In the genomic region with DNA sequence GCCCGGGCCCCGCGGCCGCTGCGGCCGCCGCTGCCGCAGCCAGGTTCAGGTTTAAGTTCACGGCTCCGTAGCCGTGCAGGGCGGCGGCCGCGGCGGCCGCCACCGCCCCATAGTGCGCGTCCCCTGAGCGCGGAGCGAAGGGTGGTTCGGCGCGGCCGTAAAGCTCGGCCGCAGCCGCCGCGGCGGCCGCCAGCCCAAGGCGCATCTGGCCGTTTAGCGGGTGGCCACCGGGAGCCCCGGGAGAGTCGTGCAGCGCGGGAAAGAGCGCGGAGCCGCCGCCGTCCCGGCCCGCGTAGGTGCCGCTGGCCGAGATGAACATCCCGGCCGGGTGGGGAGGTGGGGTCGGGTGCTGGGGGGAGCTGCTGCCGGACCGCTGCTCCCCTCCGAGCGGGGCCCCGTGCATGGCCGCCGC, we compare ENCODE assay signal across 9 mouse cellular contexts. TPM values are rescaled to one million over a fixed set of nuclear protein-coding genes. Genes with fewer than 3 reads are reported as not detected.
A peak's percentile ranks its signal among the peaks of the same experiment; 100 is the strongest.
DNase-seq lines count a peak whose midpoint lies in the region; ATAC-seq and TF ChIP-seq lines count a peak whose summit lies in the region.
"Had no signal": no experiment of that assay in that cellular context is flagged by ENCODE, and none has a peak within 500 bp of the region (broad histone marks: within the 10 kb centered on the region; RNA-seq: fewer than 3 reads in every experiment).

No protein-coding gene starts in this region.

- whole genome bisulfite sequencing in kidney, embryonic 16.5 days, result under 1% methylated on average over 37 of the region's 62 CpGs
- WGBS in hindbrain, embryonic 14.5 days, result under 1% methylated on average over 41 of the region's 62 CpGs
- WGBS in midbrain, embryonic 16.5 days, result under 1% methylated on average over 20 of the region's 62 CpGs

- H3K27me3 ChIP-seq in kidney, embryonic 16.5 days (ENCODE audit: insufficient read depth, low read length), result peaks cover 93% of the 10 kb centered on the region
- H3K27me3 ChIP-seq in hindbrain, embryonic 14.5 days (ENCODE audit: control insufficient read depth, insufficient read depth, low read length), result peaks cover 88% of the 10 kb centered on the region
- peaks cover 31% of the 10 kb centered on the region for H3K27me3 ChIP-seq in midbrain, embryonic 16.5 days (ENCODE audit: control insufficient read depth, insufficient read depth, low read depth, low read length)

- H3K27ac ChIP-seq in kidney, embryonic 16.5 days (ENCODE audit: low read length), result no peak overlapping the region
- H3K27ac ChIP-seq in cortical plate, adult 2 months (ENCODE audit: insufficient read depth, low read length), result peak overlapping the region; percentile 93
- peak overlapping the region; percentile 90 for H3K27ac ChIP-seq in hindbrain, embryonic 14.5 days
- peak overlapping the region; percentile 92 for H3K27ac ChIP-seq in midbrain, embryonic 16.5 days (ENCODE audit: low read length)
- H3K27ac ChIP-seq: macrophage had no signal

- peak overlapping the region; percentile 51 for H3K4me3 ChIP-seq in kidney, embryonic 16.5 days (ENCODE audit: low read length)
- H3K4me3 ChIP-seq in cortical plate, adult 2 months (ENCODE audit: insufficient read depth, low read length), result peak overlapping the region; percentile 24
- H3K4me3 ChIP-seq in hindbrain, embryonic 14.5 days (replicated peaks; ENCODE audit: low read length), result peak overlapping the region; percentile 48
- peak overlapping the region; percentile 52 for H3K4me3 ChIP-seq in midbrain, embryonic 16.5 days (ENCODE audit: low read depth, low read length)

- no peaks in the 10 kb centered on the region for H3K36me3 ChIP-seq in kidney, embryonic 16.5 days (ENCODE audit: insufficient read depth, low read length)
- no peaks in the 10 kb centered on the region for H3K36me3 ChIP-seq in hindbrain, embryonic 14.5 days (replicated peaks; ENCODE audit: control insufficient read depth, insufficient read depth)
- H3K36me3 ChIP-seq in midbrain, embryonic 16.5 days (ENCODE audit: control insufficient read depth, insufficient read depth, low read length), result no peaks in the 10 kb centered on the region

- H3K9ac ChIP-seq in kidney, embryonic 16.5 days (replicated peaks; ENCODE audit: low read length), result peak overlapping the region; percentile 22; the same call in 1 of the 2 replicates
- peak overlapping the region; percentile 74 for H3K9ac ChIP-seq in hindbrain, embryonic 14.5 days
- peak overlapping the region; percentile 75 for H3K9ac ChIP-seq in midbrain, embryonic 16.5 days (ENCODE audit: low read depth, low read length)

- ATAC-seq in kidney, embryonic 16.5 days (ENCODE audit: low FRiP score, low TSS enrichment), result 0 out of 2 replicates have a peak, but pooled peaks have one; percentile 4
- peak; percentile 13 for ATAC-seq in hindbrain, embryonic 14.5 days (ENCODE audit: low FRiP score)
- no peak; the same call in 1 of the 2 replicates for ATAC-seq in midbrain, embryonic 16.5 days

- no peak for DNase-seq in kidney, adult 9 months
- no peak for DNase-seq in hindbrain, embryonic 14.5 days (ENCODE audit: low spot score)
- DNase-seq in right cerebral cortex, adult 18-20 months, result no peak
- DNase-seq in T-cell, adult 2 months (ENCODE audit: low spot score), result no peak
- no peak for DNase-seq in layer of hippocampus, adult 11-12 months (ENCODE audit: low spot score)

- peaks cover 20% of the 10 kb centered on the region for H3K4me1 ChIP-seq in kidney, embryonic 16.5 days (ENCODE audit: insufficient read depth, low read length)
- H3K4me1 ChIP-seq in cortical plate, adult 2 months (ENCODE audit: control insufficient read depth, insufficient read depth, low read length), result no peaks in the 10 kb centered on the region
- peaks cover 12% of the 10 kb centered on the region; the same call in 1 of the 2 replicates for H3K4me1 ChIP-seq in hindbrain, embryonic 14.5 days (replicated peaks; ENCODE audit: control insufficient read depth, insufficient read depth, low read length)
- H3K4me1 ChIP-seq in midbrain, embryonic 16.5 days (ENCODE audit: control insufficient read depth, insufficient read depth, low read length), result peaks cover 16% of the 10 kb centered on the region

- H3K9me3 ChIP-seq in kidney, embryonic 16.5 days (ENCODE audit: low read length), result no peaks in the 10 kb centered on the region
- no peaks in the 10 kb centered on the region for H3K9me3 ChIP-seq in hindbrain, embryonic 14.5 days (ENCODE audit: control insufficient read depth, low read length)
- H3K9me3 ChIP-seq in midbrain, embryonic 16.5 days (replicated peaks; ENCODE audit: control insufficient read depth, low read length, poor library complexity, severe bottlenecking), result no peaks in the 10 kb centered on the region

- TF ChIP-seq CTCF in cortical plate, adult 2 months (IDR thresholded peaks at IDR 0.05; ENCODE audit: extremely low read depth, insufficient read depth, low read length), result no peak

- H3K4me2 ChIP-seq in kidney, embryonic 16.5 days (replicated peaks; ENCODE audit: low read depth, low read length), result peak overlapping the region; percentile 84
- H3K4me2 ChIP-seq in hindbrain, embryonic 14.5 days (replicated peaks), result peak overlapping the region; percentile 64
- peak overlapping the region; percentile 70 for H3K4me2 ChIP-seq in midbrain, embryonic 16.5 days (ENCODE audit: low read length)

- no peak for TF ChIP-seq POLR2A in cortical plate, adult 2 months (IDR thresholded peaks at IDR 0.05; ENCODE audit: extremely low read depth, insufficient read depth, low read length)

RNA-seq across cellular contexts. Expression of a gene that starts 1.1 kb away (rescaled TPM):
- polyA plus RNA-seq in kidney, embryonic 16.5 days (2015; fragmentation: Nextera tagmentation; extraction: Ambion mirVana), result 0.06 and 0.14 TPM in 2 replicates
- polyA plus RNA-seq in cortical plate, adult 2 months (2012; rRNA removed), result 2.8 and 3.3 TPM in 2 replicates
- 11.6 and 14.0 TPM in 2 replicates for polyA plus RNA-seq in hindbrain, embryonic 14.5 days (2014; fragmentation: Nextera tagmentation; extraction: Ambion mirVana)
- polyA plus RNA-seq in midbrain, embryonic 16.5 days (2015; fragmentation: Nextera tagmentation; extraction: Ambion mirVana), result 9.5 and 29.0 TPM in 2 replicates
- polyA plus RNA-seq: macrophage had no signal

RNA-seq across cellular contexts. Expression of a gene that starts 10.9 kb away (rescaled TPM):
- polyA plus RNA-seq in kidney, embryonic 16.5 days (2015; fragmentation: Nextera tagmentation; extraction: Ambion mirVana), result not detected in 2 replicates
- 11.1 and 11.9 TPM in 2 replicates for polyA plus RNA-seq in cortical plate, adult 2 months (2012; rRNA removed)
- polyA plus RNA-seq in hindbrain, embryonic 14.5 days (2014; fragmentation: Nextera tagmentation; extraction: Ambion mirVana), result 10.6 and 11.4 TPM in 2 replicates
- polyA plus RNA-seq in midbrain, embryonic 16.5 days (2015; fragmentation: Nextera tagmentation; extraction: Ambion mirVana), result 6.3 and 15.2 TPM in 2 replicates
- polyA plus RNA-seq: macrophage had no signal

RNA-seq across cellular contexts. Expression of a gene that starts 13.4 kb away (rescaled TPM):
- not detected in 2 replicates for polyA plus RNA-seq in kidney, embryonic 16.5 days (2015; fragmentation: Nextera tagmentation; extraction: Ambion mirVana)
- polyA plus RNA-seq in cortical plate, adult 2 months (2012; rRNA removed), result 0.13 and 0.17 TPM in 2 replicates
- 0.50 and 1.2 TPM in 2 replicates for polyA plus RNA-seq in hindbrain, embryonic 14.5 days (2014; fragmentation: Nextera tagmentation; extraction: Ambion mirVana)
- polyA plus RNA-seq in midbrain, embryonic 16.5 days (2015; fragmentation: Nextera tagmentation; extraction: Ambion mirVana), result 0.82 and 1.4 TPM in 2 replicates
- polyA plus RNA-seq: macrophage had no signal

RNA-seq across cellular contexts. Expression of a gene that starts 26.0 kb away (rescaled TPM):
- polyA plus RNA-seq in kidney, embryonic 16.5 days (2015; fragmentation: Nextera tagmentation; extraction: Ambion mirVana), result not detected in 2 replicates
- polyA plus RNA-seq in cortical plate, adult 2 months (2012; rRNA removed), result 0.08 TPM in 1 of 2 replicates, not detected in the other
- polyA plus RNA-seq in hindbrain, embryonic 14.5 days (2014; fragmentation: Nextera tagmentation; extraction: Ambion mirVana), result 0.31 and 0.95 TPM in 2 replicates
- 0.19 and 0.93 TPM in 2 replicates for polyA plus RNA-seq in midbrain, embryonic 16.5 days (2015; fragmentation: Nextera tagmentation; extraction: Ambion mirVana)
- polyA plus RNA-seq: macrophage had no signal

Comparison
In these comparisons a context has a peak if more than half of its experiments do, and no peak if none do; other contexts are left out.
1. H3K9ac ChIP-seq: peak in every context shown above with its lines; median percentile 75 in midbrain, embryonic 16.5 days; 74 in hindbrain, embryonic 14.5 days; 22 in kidney, embryonic 16.5 days.